Mouse (Mus musculus) heart, postnatal 10 days (tissue): ENCODE data around the gene Zfp800. TPM values are rescaled to one million over a fixed set of nuclear protein-coding genes. Genes with fewer than 3 reads are reported as not detected.

Experiments
- DNase-seq, 2 experiments: peaks; one replicate each; pipeline ENCODE4 v3.0.0; 2021
- intact Hi-C: fragments of 180-260 bp; cut with DNase I; formaldehyde crosslinking; loops from one replicate; pipeline ENCODE4 v1.15.1; 2025
- total RNA-seq, 2 experiments: library from RNA; stranded (reverse); gene quantifications; 2 replicates each; pipeline ENCODE4 v1.2.3; 2021

Zfp800 gene
- total RNA-seq, 2 experiments from 2014 or later: 12.2 TPM

GRCm38 (mm10) chr6:28399791-28400190 lies 2.0 kb upstream of the Zfp800 start:
- no peak for DNase-seq
- intact Hi-C loops: loop anchor here (2.0 kb wide), 1 partner anchor 25 kb away; no protein-coding TSS in a partner anchor

GRCm38 (mm10) chr6:28398726-28399125 lies 921 bp upstream of the Zfp800 start:
- no peak for DNase-seq
- intact Hi-C loops: loop anchor here (2.0 kb wide), 1 partner anchor 26 kb away; no protein-coding TSS in a partner anchor

- peak in 1 of 2 experiments; percentile 28 for DNase-seq
- intact Hi-C loops: no loop called here
These were observed 850 bp downstream of the Zfp800 start for GRCm38 (mm10) chr6:28396853-28397457.

- DNase-seq: no peak
- intact Hi-C loops: no loop called here
These were observed 1.6 kb downstream of the Zfp800 start for GRCm38 (mm10) chr6:28396051-28396852.

GRCm38 (mm10) chr6:28389038-28389437 lies 8.8 kb downstream of the Zfp800 start:
- DNase-seq: no peak
- intact Hi-C loops: no loop called here

GRCm38 (mm10) chr6:28385169-28385568 lies 12.6 kb downstream of the Zfp800 start:
- DNase-seq: no peak
- intact Hi-C loops: no loop called here

GRCm38 (mm10) chr6:28381983-28382382 lies 15.8 kb downstream of the Zfp800 start:
- DNase-seq: no peak
- intact Hi-C loops: no loop called here

- DNase-seq: no peak
- intact Hi-C loops: no loop called here
These were observed 27.7 kb downstream of the Zfp800 start for GRCm38 (mm10) chr6:28369966-28370683.

GRCm38 (mm10) chr6:28367575-28367974 lies 30.2 kb downstream of the Zfp800 start:
- intact Hi-C loops: no loop called here
- DNase-seq: no peak

GRCm38 (mm10) chr6:28351066-28351465 lies 46.7 kb downstream of the Zfp800 start:
- intact Hi-C loops: no loop called here
- no peak for DNase-seq

GRCm38 (mm10) chr6:28345677-28346076 lies 52.1 kb downstream of the Zfp800 start:
- DNase-seq: no peak
- intact Hi-C loops: no loop called here

- DNase-seq: peak; percentile 20 to 32
- intact Hi-C loops: no loop called here
These were observed 52.6 kb downstream of the Zfp800 start for GRCm38 (mm10) chr6:28345181-28345580.

- intact Hi-C loops: no loop called here
- DNase-seq: no peak
These were observed 54.9 kb downstream of the Zfp800 start for GRCm38 (mm10) chr6:28342863-28343262.

GRCm38 (mm10) chr6:28341174-28341573 lies 56.6 kb downstream of the Zfp800 start:
- intact Hi-C loops: no loop called here
- DNase-seq: no peak

- intact Hi-C loops: loop anchor here (1.0 kb wide), 1 partner anchor 121 kb away; no protein-coding TSS in a partner anchor
- peak; percentile 3 to 6 for DNase-seq
These were observed 58.4 kb downstream of the Zfp800 start for GRCm38 (mm10) chr6:28339410-28339809.

- no peak for DNase-seq
- intact Hi-C loops: no loop called here
These were observed 64.1 kb downstream of the Zfp800 start for GRCm38 (mm10) chr6:28333696-28334095.

- DNase-seq: no peak
- intact Hi-C loops: no loop called here
These were observed 65.3 kb downstream of the Zfp800 start for GRCm38 (mm10) chr6:28332546-28332945.

- intact Hi-C loops: no loop called here
- no peak for DNase-seq
These were observed 68.0 kb downstream of the Zfp800 start for GRCm38 (mm10) chr6:28329815-28330214.

GRCm38 (mm10) chr6:28329002-28329596 lies 68.7 kb downstream of the Zfp800 start:
- intact Hi-C loops: no loop called here
- no peak for DNase-seq

- no peak for DNase-seq
- intact Hi-C loops: no loop called here
These were observed 71.1 kb downstream of the Zfp800 start for GRCm38 (mm10) chr6:28326720-28327119.

- no peak for DNase-seq
- intact Hi-C loops: no loop called here
These were observed 75.4 kb downstream of the Zfp800 start for GRCm38 (mm10) chr6:28322399-28322798.
